Mouse (Mus musculus): ENCODE measurements around the gene Wnk2.

Gene Wnk2

DNA sequence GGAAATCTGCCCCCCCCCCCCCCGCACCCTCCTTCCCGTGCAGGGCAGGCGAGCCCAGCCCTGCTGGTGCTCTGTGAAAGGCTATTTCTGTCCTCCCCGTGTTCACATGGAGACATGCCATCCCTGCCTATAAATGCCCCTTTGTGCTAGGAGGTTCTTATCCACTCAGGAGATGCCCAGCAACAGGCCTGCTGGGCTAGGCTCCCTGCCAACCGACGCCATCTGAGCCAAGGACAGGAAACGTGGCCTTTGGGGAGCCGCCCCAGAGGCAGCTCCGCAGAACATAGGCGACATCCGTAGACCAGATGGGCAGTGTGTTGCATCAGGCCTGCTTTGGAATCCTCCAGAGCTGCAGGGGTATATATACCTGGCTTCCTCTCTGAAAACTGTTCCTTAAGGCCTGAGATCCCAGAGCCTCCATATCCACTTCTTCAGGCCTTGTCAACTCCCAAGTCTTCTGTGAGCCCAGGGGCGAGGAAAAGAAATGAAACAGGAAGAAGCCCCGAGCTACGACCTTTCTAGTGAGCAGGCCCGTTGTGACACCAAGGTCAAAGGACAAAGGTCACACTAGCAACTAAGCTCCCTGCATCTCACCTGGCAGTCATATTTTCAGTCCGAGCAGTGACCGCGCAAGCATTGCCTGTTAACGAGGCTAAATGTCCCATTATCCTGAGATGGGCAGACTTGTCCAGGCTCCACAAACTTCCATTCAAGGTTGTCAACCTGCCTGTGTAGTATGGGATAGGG, 31.2 kb upstream of the Wnk2 start:
- DNase-seq (ENCODE audit: inconsistent age in 2 of 2, low spot score in 1 of 2) = peak; percentile 90 to 94

DNA sequence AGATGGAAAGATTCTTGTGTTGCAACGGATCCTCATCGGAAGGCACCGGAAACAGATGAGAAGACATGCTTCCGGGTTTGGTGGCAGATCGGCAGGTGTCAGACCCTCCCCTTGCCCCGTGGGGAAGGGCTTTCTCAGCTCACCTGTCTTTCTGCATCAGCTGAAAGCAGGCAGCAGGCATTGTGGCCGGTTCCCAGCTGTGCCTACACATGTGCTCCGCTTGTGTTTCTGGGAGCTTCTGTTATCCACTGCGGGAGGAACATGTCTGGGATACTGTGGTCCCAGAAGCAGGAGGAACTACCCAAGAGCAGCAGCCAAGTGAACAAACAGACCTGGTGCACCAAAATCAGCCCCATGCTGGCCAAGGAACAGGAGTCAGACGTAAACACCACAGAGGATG, 27.7 kb upstream of the Wnk2 start:
- no peak for DNase-seq (ENCODE audit: inconsistent age in 2 of 2, low spot score in 1 of 2)

- peak; percentile 89 to 97 for DNase-seq (ENCODE audit: inconsistent age in 2 of 2, low spot score in 1 of 2)
These were observed 25.3 kb upstream of the Wnk2 start for GRCm38 (mm10) chr13:49172971-49173596.

DNA sequence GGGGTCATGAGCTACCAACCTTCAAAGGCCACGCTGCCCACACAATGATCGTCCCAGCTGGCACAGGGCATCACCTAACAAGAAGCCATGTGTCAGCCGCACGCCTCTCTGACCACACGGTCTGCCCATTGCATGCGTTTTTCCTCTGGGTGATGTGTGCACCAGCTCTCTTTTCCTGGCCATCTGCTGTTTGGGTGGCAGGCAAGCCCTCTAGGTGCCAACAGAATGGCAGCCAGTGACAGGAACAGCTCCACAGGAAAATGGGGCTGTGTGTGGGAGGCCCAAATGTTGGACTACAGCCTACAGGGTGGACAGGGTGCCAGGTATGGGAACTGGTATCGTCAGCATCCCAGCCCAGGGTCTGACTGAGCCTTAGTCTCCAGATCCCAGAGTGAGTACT, 24.5 kb upstream of the Wnk2 start:
- peak in 1 of 2 experiments; percentile 10 for DNase-seq (ENCODE audit: inconsistent age in 2 of 2, low spot score in 1 of 2)

DNA sequence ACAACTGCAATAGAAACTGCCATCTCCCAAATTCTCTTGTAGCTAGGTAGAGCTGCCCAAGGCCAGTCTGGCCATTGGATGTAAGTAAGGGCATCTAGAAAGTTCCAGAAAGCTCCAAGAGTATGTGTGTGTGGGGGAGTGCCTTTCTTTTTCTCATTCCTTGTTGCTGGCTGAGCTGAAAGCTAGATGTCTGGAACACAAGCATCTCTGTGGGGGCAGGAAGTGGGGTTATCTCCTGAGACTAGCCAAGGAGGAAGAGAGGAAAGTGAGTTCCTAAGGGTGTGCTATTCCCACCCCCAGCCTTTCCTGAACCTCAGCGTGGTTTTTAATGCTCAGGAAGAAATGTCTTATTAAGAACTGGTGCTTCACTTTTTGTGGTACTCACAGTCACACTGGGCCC, 23.9 kb upstream of the Wnk2 start:
- DNase-seq (ENCODE audit: inconsistent age in 2 of 2, low spot score in 1 of 2) = no peak

DNA sequence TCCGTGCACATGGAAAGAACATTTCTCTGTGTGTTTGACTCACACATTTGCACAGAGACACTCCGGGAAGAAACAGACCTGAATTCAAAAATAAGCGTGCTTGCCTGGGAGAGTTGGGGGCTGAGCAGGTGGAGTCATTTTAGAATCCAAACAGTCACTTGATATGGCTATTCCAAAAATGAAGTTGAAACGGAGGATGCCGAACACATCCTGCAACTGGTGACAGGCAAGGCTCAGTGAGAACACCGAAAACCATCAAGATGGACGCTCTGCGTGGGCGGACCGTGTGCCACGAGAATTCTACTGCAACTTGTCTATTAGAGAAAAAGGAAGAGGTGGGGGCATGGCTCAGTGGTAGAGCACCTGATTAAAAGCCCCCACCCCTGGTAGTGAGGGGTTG, 22.8 kb upstream of the Wnk2 start:
- DNase-seq (ENCODE audit: inconsistent age in 2 of 2, low spot score in 1 of 2) = no peak

DNA sequence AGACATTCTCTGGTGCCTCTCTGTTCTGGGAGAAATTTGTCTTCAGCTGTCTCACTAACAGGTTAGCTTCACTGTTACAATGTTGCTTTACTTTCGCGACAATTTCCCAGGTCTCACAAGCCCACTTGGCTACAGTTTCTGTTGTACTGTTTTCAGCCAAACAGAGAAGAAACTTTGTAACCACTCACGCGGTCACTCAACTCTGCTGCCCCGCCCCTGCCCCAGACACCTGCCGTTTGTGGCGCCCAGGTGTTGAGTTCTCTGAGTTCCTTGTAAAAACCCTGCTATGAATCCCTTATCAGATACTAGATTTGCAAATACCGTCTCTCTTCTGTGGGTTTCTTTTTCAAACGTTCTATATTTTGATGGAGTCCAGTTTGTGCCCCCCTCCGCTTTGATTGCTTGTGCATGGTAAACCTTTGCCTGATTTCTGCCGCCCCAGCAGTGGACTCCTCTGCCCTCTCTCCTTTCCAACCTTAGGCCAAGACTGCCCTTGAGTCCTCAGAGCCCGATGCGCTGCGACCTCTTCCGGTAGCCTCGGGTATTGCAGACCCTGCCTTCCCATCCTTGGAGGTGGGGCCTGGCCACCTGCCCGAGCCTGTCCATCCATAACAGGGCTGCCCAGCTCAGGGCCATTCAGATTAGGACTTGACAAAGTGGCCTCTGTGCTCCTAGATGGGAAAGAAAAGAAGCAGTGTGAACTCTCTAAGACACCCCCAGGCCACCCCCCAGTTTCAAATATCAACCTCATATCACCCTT, 21.8 kb upstream of the Wnk2 start:
- DNase-seq (ENCODE audit: inconsistent age in 2 of 2, low spot score in 1 of 2) = peak; percentile 92 to 98

- DNase-seq (ENCODE audit: inconsistent age in 2 of 2, low spot score in 1 of 2) = no peak
These were observed 19.3 kb upstream of the Wnk2 start for GRCm38 (mm10) chr13:49167081-49167480.

GRCm38 (mm10) chr13:49163645-49164044, 15.8 kb upstream of the Wnk2 start:
- no peak for DNase-seq (ENCODE audit: inconsistent age in 2 of 2, low spot score in 1 of 2)

DNA sequence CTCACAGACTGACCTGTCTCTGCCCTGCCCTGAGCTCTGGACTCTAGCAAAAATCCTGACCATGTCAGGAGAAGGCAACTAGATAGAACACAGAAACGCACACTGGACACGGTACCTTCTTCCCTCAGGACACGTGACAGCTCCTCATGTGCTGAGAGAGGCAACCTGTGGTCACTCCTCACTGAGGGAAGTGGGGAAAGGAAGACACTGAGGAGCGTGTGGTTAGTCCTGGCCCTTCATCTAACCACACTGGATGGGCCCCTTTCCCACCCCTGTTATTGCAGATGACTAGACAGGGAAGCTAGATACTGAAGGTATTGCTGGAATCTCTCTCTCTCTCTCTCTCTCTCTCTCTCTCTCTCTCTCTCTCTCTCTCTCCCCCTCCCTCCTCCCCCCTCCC, 14.9 kb upstream of the Wnk2 start:
- no peak for DNase-seq (ENCODE audit: inconsistent age in 2 of 2, low spot score in 1 of 2)

DNA sequence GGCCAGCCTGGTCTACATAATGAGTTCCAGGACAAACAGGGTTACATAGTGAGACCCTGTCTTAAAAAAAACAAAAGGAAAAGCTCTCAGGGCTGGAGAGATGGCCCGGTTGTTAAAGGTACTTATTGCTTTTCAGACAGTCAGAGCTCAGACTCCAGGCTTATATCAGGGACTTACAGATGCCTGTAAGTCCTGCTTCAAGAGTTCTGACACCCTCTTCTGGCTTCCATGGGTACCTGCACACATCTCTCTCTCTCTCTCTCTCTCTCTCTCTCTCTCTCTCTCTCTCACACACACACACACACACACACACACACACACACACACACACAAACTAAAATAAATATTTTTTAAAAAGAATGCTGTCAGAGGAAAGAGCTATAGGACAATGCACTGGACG, 13.4 kb upstream of the Wnk2 start:
- no peak for DNase-seq (ENCODE audit: inconsistent age in 2 of 2, low spot score in 1 of 2)

GRCm38 (mm10) chr13:49158040-49158713, 10.4 kb upstream of the Wnk2 start:
- DNase-seq (ENCODE audit: inconsistent age in 2 of 2, low spot score in 1 of 2) = no peak

- DNase-seq (ENCODE audit: inconsistent age in 2 of 2, low spot score in 1 of 2) = no peak
These were observed 8.8 kb upstream of the Wnk2 start for GRCm38 (mm10) chr13:49156645-49157044.

GRCm38 (mm10) chr13:49154621-49155020, 6.8 kb upstream of the Wnk2 start:
- no peak for DNase-seq (ENCODE audit: inconsistent age in 2 of 2, low spot score in 1 of 2)

- DNase-seq (ENCODE audit: inconsistent age in 2 of 2, low spot score in 1 of 2) = no peak
These were observed 6.2 kb upstream of the Wnk2 start for GRCm38 (mm10) chr13:49154028-49154427.

- no peak for DNase-seq (ENCODE audit: inconsistent age in 2 of 2, low spot score in 1 of 2)
These were observed 873 bp upstream of the Wnk2 start for GRCm38 (mm10) chr13:49148687-49149086.

- DNase-seq (ENCODE audit: inconsistent age in 2 of 2, low spot score in 1 of 2) = peak; percentile 36 to 62
These were observed 582 bp downstream of the Wnk2 start for GRCm38 (mm10) chr13:49147007-49147857.

DNA sequence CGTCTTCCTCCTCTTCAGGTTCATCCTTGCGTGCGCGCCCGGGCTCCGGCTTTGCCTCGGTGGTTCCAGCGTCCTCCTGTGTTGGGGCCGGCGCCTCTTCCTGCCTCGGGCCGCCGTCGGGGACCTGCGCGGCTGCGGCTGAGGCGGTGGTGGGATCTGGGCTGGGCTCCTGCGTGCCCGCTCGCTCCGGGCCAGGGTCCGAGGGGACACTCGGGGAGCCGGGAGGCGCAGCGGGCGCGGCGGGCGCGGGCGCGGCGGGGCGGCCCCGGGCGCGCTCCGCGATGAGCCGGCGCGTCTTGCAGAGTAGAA, 1.2 kb downstream of the Wnk2 start:
- no peak for DNase-seq (ENCODE audit: inconsistent age in 2 of 2, low spot score in 1 of 2)

DNA sequence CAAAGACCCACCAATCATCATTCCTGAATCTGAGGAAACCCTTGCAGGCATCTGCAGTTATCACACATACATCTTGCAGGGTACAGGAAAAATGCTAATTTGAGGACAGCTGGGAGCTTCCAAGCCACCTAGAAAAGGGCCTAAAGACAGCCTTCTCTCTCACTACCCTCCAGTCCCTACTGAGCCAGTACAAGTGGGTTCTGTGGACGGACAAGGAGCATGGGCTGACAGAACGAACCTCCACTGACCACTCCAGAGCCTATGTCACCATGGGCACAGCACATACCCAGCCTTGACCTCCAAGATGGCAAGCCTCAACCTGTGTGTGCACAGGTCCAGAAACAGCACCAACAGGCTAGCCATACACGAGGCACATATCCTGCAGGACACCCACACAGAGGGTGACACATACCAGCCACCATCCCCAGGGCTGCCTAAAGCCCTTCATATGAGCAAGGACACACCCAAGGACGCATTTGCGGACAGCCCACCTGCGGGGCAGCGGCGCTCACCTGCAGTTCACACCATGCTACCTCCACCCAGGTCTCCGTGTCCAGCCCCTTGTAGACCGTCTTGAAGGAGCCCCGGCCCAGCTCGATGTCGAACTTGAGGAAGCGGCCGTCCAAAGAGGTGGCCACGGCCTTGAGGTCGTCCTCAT, 1.6 kb downstream of the Wnk2 start:
- DNase-seq (ENCODE audit: inconsistent age in 2 of 2, low spot score in 1 of 2) = no peak

- peak in 1 of 2 experiments; percentile 41 for DNase-seq (ENCODE audit: inconsistent age in 2 of 2, low spot score in 1 of 2)
These were observed 2.4 kb downstream of the Wnk2 start for GRCm38 (mm10) chr13:49145396-49145795.
